Mouse (Mus musculus): ENCODE results near the gene Cacna1c.

DNA sequence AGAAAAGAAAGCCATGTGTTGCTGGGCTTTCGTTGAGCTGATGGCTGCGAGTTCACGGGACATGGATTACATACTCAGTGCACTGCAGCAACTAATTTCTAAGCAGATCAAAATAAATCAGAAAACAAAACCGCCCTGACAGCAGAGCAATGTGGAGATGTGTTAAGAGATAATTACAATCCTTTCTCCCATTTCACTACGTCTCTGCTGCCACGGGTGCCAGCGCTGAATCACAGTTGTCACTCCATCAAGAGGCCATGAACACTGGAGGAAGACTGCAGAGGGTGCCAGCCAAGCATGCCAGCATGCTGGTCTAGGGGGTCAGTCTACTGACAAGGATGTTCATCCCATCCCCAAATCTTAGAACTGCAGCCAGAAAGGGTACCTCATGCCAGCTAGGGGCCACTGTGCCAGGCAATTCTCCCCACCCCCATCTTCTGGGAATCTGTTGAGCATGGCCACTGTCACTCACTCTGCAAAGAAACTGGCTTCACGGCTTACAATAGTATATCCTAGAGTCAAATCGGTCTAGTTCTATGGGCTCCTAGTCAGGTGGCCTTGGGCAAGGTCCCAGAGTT lies 263.1 kb downstream of the Cacna1c start:
- TF ChIP-seq CTCF (IDR thresholded peaks at IDR 0.05; ENCODE audit: borderline replicate concordance, extremely low read depth, insufficient read depth, insufficient read length) (no peak), POLR2A (IDR thresholded peaks at IDR 0.05; ENCODE audit: borderline replicate concordance, extremely low read depth, insufficient read depth, insufficient read length, poor library complexity, severe bottlenecking) (no peak)
